Mouse (Mus musculus) brain, embryonic 14.5 days (tissue): ENCODE measurements around the gene Hoxd11.

ENCODE experiments used
- CTCF ChIP-seq: fragments of 200-500 bp; IDR thresholded peaks from 2 replicates; pipeline ENCODE4 v1.5.1; 2012; ENCODE audit warnings: inconsistent platforms, mild to moderate bottlenecking, moderate library complexity, borderline replicate concordance; ENCODE audit not compliant: insufficient read depth, insufficient read length; ENCODE audit errors: extremely low read depth
- POLR2A ChIP-seq: fragments of 200-500 bp; IDR thresholded peaks from 2 replicates; pipeline ENCODE4 v1.6.1; 2012; ENCODE audit warnings: mild to moderate bottlenecking, inconsistent platforms, borderline replicate concordance; ENCODE audit not compliant: poor library complexity, insufficient read depth, insufficient read length, severe bottlenecking; ENCODE audit errors: extremely low read depth

DNA sequence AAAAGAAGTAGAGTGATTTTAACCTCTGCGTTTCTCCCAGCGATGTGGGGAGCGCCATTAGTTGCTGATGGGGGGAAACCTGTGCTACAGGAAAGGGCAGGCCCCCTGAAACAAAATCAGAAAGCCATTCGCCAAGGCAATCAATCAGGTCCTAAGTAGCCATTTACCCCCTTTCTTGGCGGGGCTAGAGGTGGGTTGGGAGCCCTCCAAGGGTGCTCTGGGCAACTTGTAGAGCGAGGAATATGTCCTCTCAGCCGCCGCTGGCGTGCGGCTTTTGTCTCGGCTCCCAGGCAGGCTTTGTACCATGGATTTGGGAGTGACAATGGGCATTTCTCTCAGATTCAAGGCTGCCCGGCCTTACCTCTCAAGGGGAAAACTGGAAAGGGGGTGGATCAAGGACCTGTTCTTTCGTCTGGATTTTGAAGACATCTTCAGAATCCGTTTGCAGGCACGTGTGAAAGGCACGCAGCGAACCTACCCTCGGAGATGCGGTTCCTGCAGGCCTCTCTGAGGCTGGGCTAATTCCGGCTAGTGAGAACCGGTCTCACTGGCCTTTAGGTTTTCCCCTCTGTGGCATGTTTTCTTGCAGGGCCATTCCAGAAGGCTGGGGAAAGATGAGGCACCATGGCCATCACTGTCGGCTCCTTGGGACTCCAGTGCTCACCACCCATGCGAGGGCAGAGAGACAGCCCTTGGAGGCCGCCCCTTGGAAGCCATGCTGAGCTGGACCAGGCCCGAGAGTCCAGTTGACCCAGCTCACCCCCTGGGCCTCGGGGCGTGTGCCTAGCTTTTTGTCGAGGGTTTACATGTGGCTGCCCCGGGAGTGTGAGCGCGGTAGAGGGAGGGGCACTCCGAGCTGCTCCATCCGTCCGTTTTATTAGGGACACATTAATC, 17.3 kb downstream of the Hoxd11 start:
- TF ChIP-seq POLR2A = no peak
- no peak for TF ChIP-seq CTCF
